ENCODE assay signal across 8 mouse cellular contexts in the genomic region with DNA sequence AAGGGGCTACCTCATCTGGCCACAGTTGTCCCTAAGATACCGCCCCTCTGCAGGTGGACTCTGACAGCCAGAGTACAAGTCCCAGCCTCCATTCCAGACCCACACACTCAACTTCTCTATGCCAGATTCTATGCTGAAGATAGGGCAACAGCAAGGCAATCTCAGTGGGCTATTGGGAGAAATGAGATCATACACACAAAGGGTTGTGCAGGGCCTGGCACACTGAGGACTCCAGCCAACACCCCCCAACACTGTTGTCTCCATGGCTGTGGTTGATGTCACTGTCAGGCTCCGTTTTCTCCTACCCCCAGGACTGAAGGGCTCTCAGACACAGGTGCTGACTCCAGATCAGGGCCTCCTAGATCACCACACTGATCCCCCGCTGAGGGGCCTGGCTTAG. TPM values are rescaled to one million over a fixed set of nuclear protein-coding genes. Genes with fewer than 3 reads are reported as not detected.
DNase-seq lines count a peak whose midpoint lies in the region; ATAC-seq and TF ChIP-seq lines count a peak whose summit lies in the region.

No protein-coding gene starts in this region.

- no peaks in the 10 kb centered on the region for H3K36me3 ChIP-seq in heart, adult 2 months (ENCODE audit: control insufficient read depth, insufficient read depth, low read length)
- H3K36me3 ChIP-seq in forebrain, embryonic 11.5 days (ENCODE audit: control insufficient read depth, insufficient read depth, low read length), result no peaks in the 10 kb centered on the region
- no peaks in the 10 kb centered on the region for H3K36me3 ChIP-seq in liver, embryonic 14.5 days (replicated peaks; ENCODE audit: control insufficient read depth, insufficient read depth, low read depth)

- peak overlapping the region; percentile 87 for H3K9ac ChIP-seq in heart, adult 2 months (ENCODE audit: low read depth, low read length)
- peak overlapping the region; percentile 88 for H3K9ac ChIP-seq in forebrain, embryonic 11.5 days (ENCODE audit: low read length)
- peak overlapping the region; percentile 91 for H3K9ac ChIP-seq in liver, embryonic 14.5 days (replicated peaks)

- TF ChIP-seq EP300 in heart, adult 2 months (IDR thresholded peaks at IDR 0.05; ENCODE audit: insufficient read depth, low read depth, low read length), result no peak
- TF ChIP-seq EP300 in liver, embryonic 14.5 days (IDR thresholded peaks at IDR 0.05; ENCODE audit: low read depth), result no peak

- no peaks in the 10 kb centered on the region for H3K27me3 ChIP-seq in heart, adult 2 months (ENCODE audit: control insufficient read depth, insufficient read depth, low read length)
- H3K27me3 ChIP-seq in forebrain, embryonic 11.5 days (ENCODE audit: control insufficient read depth, insufficient read depth, low read length), result no peaks in the 10 kb centered on the region
- H3K27me3 ChIP-seq in liver, embryonic 14.5 days (ENCODE audit: control insufficient read depth, insufficient read depth, low read length), result no peaks in the 10 kb centered on the region

- H3K4me3 ChIP-seq in heart, adult 2 months, result peak overlapping the region; percentile 71
- peak overlapping the region; percentile 92 for H3K4me3 ChIP-seq in forebrain, embryonic 11.5 days (ENCODE audit: low read depth, low read length)
- H3K4me3 ChIP-seq in liver, embryonic 14.5 days (ENCODE audit: insufficient read depth in 1 of 2, low read depth in 2 of 2, low read length in 2 of 2), result peak overlapping the region; percentile 85 to 86

- peaks cover 19% of the 10 kb centered on the region for H3K79me2 ChIP-seq in heart, adult 2 months (replicated peaks; ENCODE audit: control insufficient read depth, insufficient read depth, low read length)

- no peak for ATAC-seq in forebrain, embryonic 11.5 days (replicated peaks; ENCODE audit: low FRiP score)
- no peak for ATAC-seq in liver, embryonic 14.5 days (ENCODE audit: insufficient read depth)

- peaks cover 22% of the 10 kb centered on the region for H3K4me1 ChIP-seq in heart, adult 2 months (ENCODE audit: control insufficient read depth, insufficient read depth, low read length)
- peaks cover 11% of the 10 kb centered on the region; the same call in 1 of the 2 replicates for H3K4me1 ChIP-seq in forebrain, embryonic 11.5 days (replicated peaks; ENCODE audit: control insufficient read depth, insufficient read depth, low read length)
- peaks cover 13 to 26% of the 10 kb centered on the region in 2 experiments; a peak in 3 of 4 replicates for H3K4me1 ChIP-seq in liver, embryonic 14.5 days (replicated peaks; ENCODE audit: control insufficient read depth in 2 of 2, insufficient read depth in 2 of 2, low read length in 1 of 2)

- H3K4me2 ChIP-seq in forebrain, embryonic 11.5 days (ENCODE audit: low read depth, low read length, severe bottlenecking), result peak overlapping the region; percentile 92
- H3K4me2 ChIP-seq in liver, embryonic 14.5 days (ENCODE audit: low read depth), result peak overlapping the region; percentile 86

- DNase-seq in heart, adult 2 months, result no peak
- no peak for DNase-seq in heart, postnatal 4 days
- peak; percentile 12 for DNase-seq in 416B (ENCODE audit: low read depth)
- DNase-seq in forebrain, embryonic 11.5 days (ENCODE audit: low spot score), result no peak
- no peak for DNase-seq in liver, embryonic 14.5 days (ENCODE audit: low read depth in 3 of 3, low spot score in 3 of 3)
- no peak for DNase-seq in right cerebral cortex, postnatal 4 days
- DNase-seq in right cerebral cortex, postnatal 10 days (ENCODE audit: low spot score in 2 of 2), result no peak
- no peak for DNase-seq in adipocyte (ENCODE audit: low spot score)

- H3K27ac ChIP-seq in heart, adult 2 months, result no peak overlapping the region; the same call in 1 of the 2 replicates
- H3K27ac ChIP-seq in forebrain, embryonic 11.5 days (ENCODE audit: low read depth, low read length), result no peak overlapping the region
- H3K27ac ChIP-seq in liver, embryonic 14.5 days, result no peak overlapping the region

- no peaks in the 10 kb centered on the region for H3K9me3 ChIP-seq in forebrain, embryonic 11.5 days (ENCODE audit: control insufficient read depth, low read length)
- no peaks in the 10 kb centered on the region for H3K9me3 ChIP-seq in liver, embryonic 14.5 days (ENCODE audit: control insufficient read depth, low read length)

- no peak for TF ChIP-seq POLR2A in heart, adult 2 months (IDR thresholded peaks at IDR 0.05; ENCODE audit: insufficient read depth, low read depth, low read length)

- WGBS in heart, adult 2 months, result 24% methylated on average over 3 of the region's 3 CpGs
- 34% methylated on average over 3 of the region's 3 CpGs for WGBS in forebrain, embryonic 11.5 days
- 28% methylated on average over 3 of the region's 3 CpGs for WGBS in liver, embryonic 14.5 days (ENCODE audit: insufficient replicate concordance)

- intact Hi-C loops in heart, adult 2 months (cut with DNase I), result loop anchor here (2.0 kb wide), 1 partner anchor 41 kb away; a partner anchor contains a TSS

- no peak for TF ChIP-seq CTCF in heart, adult 2 months (IDR thresholded peaks at IDR 0.05)
- no peak for TF ChIP-seq CTCF in liver, embryonic 14.5 days (IDR thresholded peaks at IDR 0.05; ENCODE audit: low read depth)

RNA-seq across cellular contexts. Expression of a gene that starts 1.0 kb away (rescaled TPM):
- 10 to 100 TPM; 61.3 to 63.6 TPM for total RNA-seq in heart, adult 2 months (2021)
- 116 and 150 TPM in 2 replicates for polyA plus RNA-seq in heart, adult 2 months (2012; rRNA removed)
- total RNA-seq in heart, postnatal 4 days (2021), result 10 to 100 TPM; 78.6 to 83.4 TPM
- 76.5 and 87.8 TPM in 2 replicates for polyA plus RNA-seq in forebrain, embryonic 11.5 days (2014; fragmentation: Nextera tagmentation; extraction: Ambion mirVana)
- 20.8 and 29.3 TPM in 2 replicates for polyA plus RNA-seq in liver, embryonic 14.5 days (2012; rRNA removed)
- 17.8 and 23.5 TPM in 2 replicates for polyA plus RNA-seq in liver, embryonic 14.5 days (2014; fragmentation: Nextera tagmentation; extraction: Ambion mirVana)

RNA-seq across cellular contexts. Expression of a gene that starts 8.4 kb away (rescaled TPM):
- not detected for total RNA-seq in heart, adult 2 months (2021)
- not detected in 2 replicates for polyA plus RNA-seq in heart, adult 2 months (2012; rRNA removed)
- total RNA-seq in heart, postnatal 4 days (2021), result not detected
- 0.15 TPM in 1 of 2 replicates, not detected in the other for polyA plus RNA-seq in forebrain, embryonic 11.5 days (2014; fragmentation: Nextera tagmentation; extraction: Ambion mirVana)
- polyA plus RNA-seq in liver, embryonic 14.5 days (2012; rRNA removed), result 2.5 and 2.7 TPM in 2 replicates
- polyA plus RNA-seq in liver, embryonic 14.5 days (2014; fragmentation: Nextera tagmentation; extraction: Ambion mirVana), result 1.2 and 1.6 TPM in 2 replicates

RNA-seq across cellular contexts. Expression of a gene that starts 20.1 kb away (rescaled TPM):
- total RNA-seq in heart, adult 2 months (2021), result not detected
- polyA plus RNA-seq in heart, adult 2 months (2012; rRNA removed), result not detected in 2 replicates
- total RNA-seq in heart, postnatal 4 days (2021), result not detected
- not detected in 2 replicates for polyA plus RNA-seq in forebrain, embryonic 11.5 days (2014; fragmentation: Nextera tagmentation; extraction: Ambion mirVana)
- 9.7 and 11.2 TPM in 2 replicates for polyA plus RNA-seq in liver, embryonic 14.5 days (2012; rRNA removed)
- 10.2 and 10.8 TPM in 2 replicates for polyA plus RNA-seq in liver, embryonic 14.5 days (2014; fragmentation: Nextera tagmentation; extraction: Ambion mirVana)

RNA-seq across cellular contexts. Expression of a gene that starts 41.4 kb away (rescaled TPM):
- 10 to 100 TPM; 25.7 to 26.1 TPM for total RNA-seq in heart, adult 2 months (2021)
- polyA plus RNA-seq in heart, adult 2 months (2012; rRNA removed), result 32.9 and 33.3 TPM in 2 replicates
- total RNA-seq in heart, postnatal 4 days (2021), result 10 to 100 TPM; 54.0 to 55.5 TPM
- polyA plus RNA-seq in forebrain, embryonic 11.5 days (2014; fragmentation: Nextera tagmentation; extraction: Ambion mirVana), result 43.7 and 47.3 TPM in 2 replicates
- 12.3 and 15.1 TPM in 2 replicates for polyA plus RNA-seq in liver, embryonic 14.5 days (2012; rRNA removed)
- 17.2 and 18.9 TPM in 2 replicates for polyA plus RNA-seq in liver, embryonic 14.5 days (2014; fragmentation: Nextera tagmentation; extraction: Ambion mirVana)

RNA-seq across cellular contexts. Expression of a gene that starts 41.4 kb away (rescaled TPM):
- 10 to 100 TPM; 49.3 to 55.7 TPM for total RNA-seq in heart, adult 2 months (2021)
- polyA plus RNA-seq in heart, adult 2 months (2012; rRNA removed), result 69.9 and 70.0 TPM in 2 replicates
- 10 to 100 TPM; 91.0 to 99.7 TPM for total RNA-seq in heart, postnatal 4 days (2021)
- 191 and 203 TPM in 2 replicates for polyA plus RNA-seq in forebrain, embryonic 11.5 days (2014; fragmentation: Nextera tagmentation; extraction: Ambion mirVana)
- 63.8 and 77.0 TPM in 2 replicates for polyA plus RNA-seq in liver, embryonic 14.5 days (2012; rRNA removed)
- polyA plus RNA-seq in liver, embryonic 14.5 days (2014; fragmentation: Nextera tagmentation; extraction: Ambion mirVana), result 104 and 106 TPM in 2 replicates
